Mouse (Mus musculus) E14TG2a.4 (cell line): ENCODE results near the gene Fabp6.

Source experiments
- CTCF ChIP-seq: conservative IDR thresholded peaks from 2 replicates; pipeline ENCODE4 v1.5.1; 2014; ENCODE audit warnings: low read length
- NANOG ChIP-seq: IDR thresholded peaks from 2 replicates; pipeline ENCODE4 v1.6.1; 2014; ENCODE audit warnings: borderline replicate concordance, low read length, mixed read lengths
- POU5F1 ChIP-seq: IDR thresholded peaks from 2 replicates; pipeline ENCODE4 v1.6.1; 2014; ENCODE audit warnings: low read length, borderline replicate concordance

DNA sequence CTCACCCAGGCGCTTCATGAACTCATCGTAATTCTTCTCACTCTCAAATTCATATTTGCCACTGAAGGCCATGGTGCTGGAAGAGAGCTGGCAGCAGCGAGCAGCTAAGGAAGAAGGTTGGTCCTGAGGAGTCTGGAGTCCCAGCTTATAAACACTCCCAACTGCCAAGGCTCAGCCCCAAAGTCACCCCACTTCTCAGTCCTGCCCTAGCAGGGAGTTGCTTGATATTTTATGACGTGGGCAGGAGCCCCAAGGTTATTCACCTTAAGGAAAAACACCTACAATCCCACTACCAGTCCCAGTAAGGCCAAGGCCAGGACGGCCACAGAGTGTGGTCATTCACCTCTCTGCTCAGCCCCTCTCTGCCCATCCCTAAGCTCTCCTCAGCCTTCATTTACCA is at the start of gene Fabp6:
- TF ChIP-seq CTCF (no peak), POU5F1 (no peak), NANOG (no peak)
